Mouse (Mus musculus) lung, postnatal 0 days (tissue): Measurements from ENCODE around the gene Irf2. TPM values are rescaled to one million over a fixed set of nuclear protein-coding genes. Genes with fewer than 3 reads are reported as not detected.

Experiments used
- ATAC-seq: fragments of 200-750 bp; cut with Nextera tagmentation; 2 replicates; pipeline ENCODE4 v1.8.0; 2017; ENCODE audit warnings: moderate library complexity
- DNase-seq: peaks from one replicate; pipeline ENCODE4 v3.0.0-alpha.2; 2016; ENCODE audit warnings: low spot score
- H3K27ac ChIP-seq: fragments of 300-500 bp; sonication (generic); 2 replicates; pipeline ENCODE4 v1.5.1; 2014; ENCODE audit warnings: antibody characterized with exemption, mild to moderate bottlenecking, low read length, mixed read lengths
- H3K27me3 ChIP-seq: fragments of 300-500 bp; sonication (generic); replicated peaks from 2 replicates; pipeline ENCODE4 v1.6.1; 2014; ENCODE audit warnings: low read length, mixed read lengths; ENCODE audit not compliant: insufficient read depth
- H3K36me3 ChIP-seq: fragments of 300-500 bp; sonication (generic); 2 replicates; pipeline ENCODE4 v1.6.1; 2014; ENCODE audit warnings: low read length, mixed read lengths; ENCODE audit not compliant: insufficient read depth
- H3K4me1 ChIP-seq: fragments of 300-500 bp; sonication (generic); 2 replicates; pipeline ENCODE4 v1.6.1; 2014; ENCODE audit warnings: antibody characterized with exemption, low read depth, low read length, mixed read lengths; ENCODE audit not compliant: insufficient read depth
- H3K4me2 ChIP-seq: fragments of 300-500 bp; sonication (generic); replicated peaks from 2 replicates; pipeline ENCODE4 v1.6.1; 2014; ENCODE audit warnings: low read depth, mild to moderate bottlenecking, low read length, moderate library complexity, mixed read lengths
- H3K4me3 ChIP-seq: fragments of 300-500 bp; sonication (generic); 2 replicates; pipeline ENCODE4 v1.5.1; 2014; ENCODE audit warnings: low read depth, low read length
- H3K9ac ChIP-seq: fragments of 300-500 bp; sonication (generic); replicated peaks from 2 replicates; pipeline ENCODE4 v1.6.1; 2014; ENCODE audit warnings: low read depth, mild to moderate bottlenecking
- H3K9me3 ChIP-seq: fragments of 300-500 bp; sonication (generic); 2 replicates; pipeline ENCODE4 v1.6.1; 2016; ENCODE audit warnings: low read length, mixed read lengths
- CTCF ChIP-seq: IDR thresholded peaks from 2 replicates; pipeline ENCODE4 v1.5.1; 2016; ENCODE audit warnings: antibody characterized with exemption, mild to moderate bottlenecking
- EP300 ChIP-seq: IDR thresholded peaks from 2 replicates; pipeline ENCODE4 v1.6.1; 2016; ENCODE audit warnings: antibody characterized with exemption, mild to moderate bottlenecking, control low read depth
- WGBS: fragments of 180-500 bp; shearing (Covaris S2); extraction: QIAGEN DNeasy Blood & Tissue Kit; methylation state at CpG from one replicate; pipeline ENCODE4 v1.1.7; 2014; 5-methylcytosine and 5-hydroxymethylcytosine counted together
- polyA plus RNA-seq: library from polyadenylated mRNA; unstranded; fragments of >200 nt; fragmentation: Nextera tagmentation; extraction: Ambion mirVana; gene quantifications from 2 replicates; pipeline ENCODE4 v1.2.1, GENCODE M21; 2015

Gene Irf2
- polyA plus RNA-seq, 1 experiment from 2014 or later = 64.9 TPM

GRCm38 (mm10) chr8:46713844-46714243, 25.7 kb upstream of the Irf2 start:
- no peak overlapping the region for H3K4me3 ChIP-seq
- no peak for TF ChIP-seq EP300
- TF ChIP-seq CTCF = no peak
- H3K27me3 ChIP-seq = no peaks in the 10 kb centered on the region
- ATAC-seq (peak; percentile 77), DNase-seq (peak; percentile 69)
- 33% methylated on average over 6 of the region's 6 CpGs for WGBS
- H3K9ac ChIP-seq = no peak overlapping the region
- H3K4me2 ChIP-seq = 0 out of 2 replicates have a peak overlapping the region, but pooled peaks have one; percentile 22
- H3K27ac ChIP-seq = peak overlapping the region; percentile 0; the same call in 1 of the 2 replicates
- no peaks in the 10 kb centered on the region for H3K4me1 ChIP-seq
- H3K9me3 ChIP-seq = no peaks in the 10 kb centered on the region
- no peaks in the 10 kb centered on the region for H3K36me3 ChIP-seq

- H3K36me3 ChIP-seq = no peaks in the 10 kb centered on the region
- DNase-seq = no peak
- ATAC-seq = no peak; the same call in 1 of the 2 replicates
- TF ChIP-seq CTCF = no peak
- TF ChIP-seq EP300 = no peak
- H3K27ac ChIP-seq = no peak overlapping the region
- H3K4me2 ChIP-seq = no peak overlapping the region
- no peaks in the 10 kb centered on the region for H3K4me1 ChIP-seq
- no peak overlapping the region for H3K4me3 ChIP-seq
- H3K9ac ChIP-seq = no peak overlapping the region
- WGBS = 45% methylated on average over 3 of the region's 3 CpGs
- H3K27me3 ChIP-seq = no peaks in the 10 kb centered on the region
- H3K9me3 ChIP-seq = no peaks in the 10 kb centered on the region
Measured at GRCm38 (mm10) chr8:46714400-46714799, 25.1 kb upstream of the Irf2 start.

DNA sequence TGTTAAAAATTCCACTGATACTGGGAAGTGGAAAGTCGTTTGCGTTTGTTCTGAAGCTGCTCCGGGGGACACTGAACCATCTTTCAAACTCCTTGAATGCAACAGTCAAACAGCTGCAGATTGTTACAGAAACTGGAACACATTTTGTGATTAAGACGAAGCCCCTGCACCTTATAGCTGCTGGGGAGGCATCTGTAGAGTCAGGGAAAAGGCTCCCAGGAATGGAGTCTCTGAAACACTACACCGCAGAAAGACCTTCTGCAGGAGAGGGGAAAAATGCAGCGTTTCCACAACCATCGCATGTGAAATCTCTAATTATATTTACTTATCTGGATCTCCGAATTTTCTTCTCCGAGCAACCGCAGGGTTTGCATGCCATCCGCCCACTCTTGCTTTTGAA, 23.1 kb upstream of the Irf2 start:
- no peak for ATAC-seq

GRCm38 (mm10) chr8:46717170-46717569, 22.4 kb upstream of the Irf2 start:
- H3K27me3 ChIP-seq = no peaks in the 10 kb centered on the region
- no peak overlapping the region for H3K4me2 ChIP-seq
- 58% methylated on average over 6 of the region's 6 CpGs for WGBS
- no peaks in the 10 kb centered on the region for H3K9me3 ChIP-seq
- no peak overlapping the region for H3K9ac ChIP-seq
- ATAC-seq (no peak), DNase-seq (no peak)
- no peak overlapping the region for H3K4me3 ChIP-seq
- no peaks in the 10 kb centered on the region for H3K36me3 ChIP-seq
- H3K27ac ChIP-seq = no peak overlapping the region
- no peak for TF ChIP-seq EP300
- TF ChIP-seq CTCF = no peak
- H3K4me1 ChIP-seq = no peaks in the 10 kb centered on the region

More for the DNA sequence above, 23.1 kb upstream of the Irf2 start:
- Histone ChIP-seq H3K9me3 (no peaks in the 10 kb centered on the region), H3K27me3 (no peaks in the 10 kb centered on the region), H3K9ac (no peak overlapping the region), H3K4me2 (no peak overlapping the region), H3K4me1 (no peaks in the 10 kb centered on the region), H3K36me3 (no peaks in the 10 kb centered on the region), H3K4me3 (no peak overlapping the region), H3K27ac (no peak overlapping the region)
- no peak for DNase-seq
- 30% methylated on average over 11 of the region's 11 CpGs for WGBS
- no peak for TF ChIP-seq CTCF
- no peak for TF ChIP-seq EP300

GRCm38 (mm10) chr8:46718301-46718700, 21.2 kb upstream of the Irf2 start:
- 74% methylated on average over 8 of the region's 8 CpGs for WGBS
- no peak overlapping the region for H3K4me3 ChIP-seq
- no peak overlapping the region for H3K4me2 ChIP-seq
- no peaks in the 10 kb centered on the region for H3K4me1 ChIP-seq
- H3K27me3 ChIP-seq = no peaks in the 10 kb centered on the region
- TF ChIP-seq EP300 (no peak), CTCF (no peak)
- H3K27ac ChIP-seq = no peak overlapping the region
- no peak overlapping the region for H3K9ac ChIP-seq
- no peaks in the 10 kb centered on the region for H3K9me3 ChIP-seq
- ATAC-seq (no peak), DNase-seq (no peak)
- H3K36me3 ChIP-seq = no peaks in the 10 kb centered on the region

DNA sequence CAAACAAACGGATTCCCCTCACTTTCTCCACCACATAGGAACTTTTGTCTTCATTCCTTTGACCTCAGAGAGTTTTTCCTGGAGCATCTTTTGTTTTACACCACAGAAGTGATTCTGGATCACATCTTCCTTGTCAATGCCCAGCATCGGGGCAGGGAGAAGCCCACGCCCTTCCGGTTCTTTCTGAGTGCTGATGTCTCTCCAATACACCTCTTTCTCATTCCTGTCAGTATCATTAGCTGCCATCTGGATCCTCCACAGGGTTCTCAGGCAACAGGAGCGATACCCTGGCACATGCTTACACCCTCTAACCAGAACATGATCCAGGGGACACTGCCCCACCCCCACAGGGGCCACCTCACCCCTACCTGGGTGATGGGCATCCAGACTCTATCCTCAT, 20.8 kb upstream of the Irf2 start:
- no peak for DNase-seq
- Histone ChIP-seq H3K36me3 (no peaks in the 10 kb centered on the region), H3K4me1 (no peaks in the 10 kb centered on the region), H3K27ac (no peak overlapping the region), H3K9me3 (no peaks in the 10 kb centered on the region), H3K4me3 (no peak overlapping the region), H3K27me3 (no peaks in the 10 kb centered on the region), H3K9ac (no peak overlapping the region), H3K4me2 (no peak overlapping the region)
- ATAC-seq = no peak
- 77% methylated on average over 5 of the region's 5 CpGs for WGBS
- TF ChIP-seq CTCF (no peak), EP300 (no peak)

GRCm38 (mm10) chr8:46720656-46721055, 18.9 kb upstream of the Irf2 start:
- H3K27me3 ChIP-seq = no peaks in the 10 kb centered on the region
- H3K4me2 ChIP-seq = no peak overlapping the region
- H3K9me3 ChIP-seq = no peaks in the 10 kb centered on the region
- no peak for DNase-seq
- H3K4me3 ChIP-seq = no peak overlapping the region
- 48% methylated on average over 4 of the region's 4 CpGs for WGBS
- no peak overlapping the region for H3K27ac ChIP-seq
- H3K4me1 ChIP-seq = no peaks in the 10 kb centered on the region
- H3K36me3 ChIP-seq = no peaks in the 10 kb centered on the region
- no peak overlapping the region for H3K9ac ChIP-seq
- TF ChIP-seq EP300 (no peak), CTCF (no peak)
- ATAC-seq = no peak
